Comparison of ENCODE assay signal across 19 mouse cellular contexts in genomic region chr1:118826614-118827013, GRCm38 (mm10).
A peak's percentile ranks its signal among the peaks of the same experiment; 100 is the strongest.
DNase-seq lines count a peak whose midpoint lies in the region; ATAC-seq and TF ChIP-seq lines count a peak whose summit lies in the region.
"Had no signal": no experiment of that assay in that cellular context is flagged by ENCODE, and none has a peak within 500 bp of the region (broad histone marks: within the 10 kb centered on the region; RNA-seq: fewer than 3 reads in every experiment).

No protein-coding gene starts in this region.

- no peak for TF ChIP-seq CTCF in forebrain, postnatal 0 days (IDR thresholded peaks at IDR 0.05; ENCODE audit: low read depth)

- H3K27me3 ChIP-seq in forebrain, postnatal 0 days (ENCODE audit: insufficient read depth, low read length) = no peaks in the 10 kb centered on the region
- H3K27me3 ChIP-seq in limb, embryonic 14.5 days (ENCODE audit: control insufficient read depth, insufficient read depth, low read length) = no peaks in the 10 kb centered on the region
- H3K27me3 ChIP-seq: hindbrain, embryonic 15.5 days; neural tube, embryonic 15.5 days had no signal

- 63% methylated on average over 11 of the region's 11 CpGs for WGBS in forebrain, postnatal 0 days
- 33% methylated on average over 11 of the region's 11 CpGs for WGBS in limb, embryonic 14.5 days

- no peak for TF ChIP-seq POLR2A in limb, embryonic 14.5 days (IDR thresholded peaks at IDR 0.05; ENCODE audit: borderline replicate concordance, extremely low read depth, insufficient read depth, insufficient read length)

- H3K4me1 ChIP-seq in forebrain, postnatal 0 days (ENCODE audit: insufficient read depth) = 0 out of 2 replicates have a peak, but pooled peaks cover 5% of the 10 kb centered on the region
- peaks cover 30% of the 10 kb centered on the region for H3K4me1 ChIP-seq in limb, embryonic 14.5 days (ENCODE audit: control insufficient read depth, insufficient read depth, low read length)

- no peak overlapping the region for H3K27ac ChIP-seq in forebrain, postnatal 0 days (ENCODE audit: low read depth, low read length)
- peak overlapping the region; percentile 85 for H3K27ac ChIP-seq in limb, embryonic 14.5 days (replicated peaks; ENCODE audit: low read depth, low read length)
- H3K27ac ChIP-seq: heart, embryonic 10.5 days; hindbrain, embryonic 15.5 days; macrophage; midbrain, embryonic 12.5 days; neural tube, embryonic 15.5 days had no signal

- ATAC-seq in frontal cortex, adult (ENCODE audit: low TSS enrichment) = peak; percentile 79
- ATAC-seq in forebrain, postnatal 0 days = peak; percentile 25; the same call in 1 of the 2 replicates
- ATAC-seq in limb, embryonic 14.5 days (ENCODE audit: low FRiP score, low read depth) = 0 out of 2 replicates have a peak, but pooled peaks have one; percentile 7

- H3K36me3 ChIP-seq in forebrain, postnatal 0 days (ENCODE audit: insufficient read depth) = no peaks in the 10 kb centered on the region
- no peaks in the 10 kb centered on the region for H3K36me3 ChIP-seq in limb, embryonic 14.5 days (ENCODE audit: control insufficient read depth, insufficient read depth, low read length)
- H3K36me3 ChIP-seq: heart, embryonic 10.5 days; hindbrain, embryonic 15.5 days; midbrain, embryonic 12.5 days; neural tube, embryonic 15.5 days had no signal

- no peaks in the 10 kb centered on the region for H3K9me3 ChIP-seq in forebrain, postnatal 0 days (ENCODE audit: low read length)
- H3K9me3 ChIP-seq in limb, embryonic 14.5 days (ENCODE audit: control insufficient read depth, low read length) = no peaks in the 10 kb centered on the region
- H3K9me3 ChIP-seq: heart, embryonic 10.5 days; hindbrain, embryonic 15.5 days; neural tube, embryonic 15.5 days had no signal

- no peak for DNase-seq in frontal cortex, postnatal 10 days (ENCODE audit: low spot score in 2 of 2)
- peak; percentile 75 for DNase-seq in brain, adult 2 months (ENCODE audit: low read depth, low spot score)
- DNase-seq in forebrain, postnatal 0 days = peak; percentile 51
- DNase-seq in limb, embryonic 14.5 days (ENCODE audit: low spot score) = peak; percentile 51
- DNase-seq in spleen, postnatal 14 days (ENCODE audit: low spot score in 2 of 2) = no peak
- no peak for DNase-seq in c-Kit-positive CD71-positive TER-119-positive erythroid progenitor cells, embryonic 14.5 days (ENCODE audit: low spot score)
- DNase-seq in yolk sac, embryonic 10.5 days (ENCODE audit: low spot score) = no peak
- DNase-seq: gastrocnemius, postnatal 25 days; kidney, adult 11 months; kidney, postnatal 36 days; liver; lung, adult 2 months; thymus, adult 18-20 months had no signal

- no peak overlapping the region for H3K9ac ChIP-seq in forebrain, postnatal 0 days
- no peak overlapping the region for H3K9ac ChIP-seq in limb, embryonic 14.5 days (ENCODE audit: low read depth, low read length, severe bottlenecking)
- H3K9ac ChIP-seq: hindbrain, embryonic 15.5 days; midbrain, embryonic 12.5 days had no signal

- no peak overlapping the region for H3K4me2 ChIP-seq in forebrain, postnatal 0 days (ENCODE audit: low read depth)
- H3K4me2 ChIP-seq in limb, embryonic 14.5 days (replicated peaks; ENCODE audit: low read depth, low read length, severe bottlenecking) = no peak overlapping the region
- H3K4me2 ChIP-seq: hindbrain, embryonic 15.5 days; midbrain, embryonic 12.5 days had no signal

- no peak overlapping the region for H3K4me3 ChIP-seq in forebrain, postnatal 0 days (ENCODE audit: low read depth, low read length)
- no peak overlapping the region for H3K4me3 ChIP-seq in limb, embryonic 14.5 days (replicated peaks; ENCODE audit: low read length)
- H3K4me3 ChIP-seq: heart, embryonic 10.5 days; hindbrain, embryonic 15.5 days; midbrain, embryonic 12.5 days; neural tube, embryonic 15.5 days had no signal

Comparison
In these comparisons a context has a peak if more than half of its experiments do, and no peak if none do; other contexts are left out.
1. ATAC-seq: peak in every context shown above with its lines; median percentile 79 in frontal cortex, adult; 25 in forebrain, postnatal 0 days; 7 in limb, embryonic 14.5 days.
2. DNase-seq: peak in brain, adult 2 months (single experiment), forebrain, postnatal 0 days (single experiment) and limb, embryonic 14.5 days (single experiment); none in frontal cortex, postnatal 10 days (0 of 2), spleen, postnatal 14 days (0 of 2), c-Kit-positive CD71-positive TER-119-positive erythroid progenitor cells, embryonic 14.5 days (single experiment) and yolk sac, embryonic 10.5 days (single experiment).